Mouse (Mus musculus): ENCODE data around the gene Spsb4. TPM values are rescaled to one million over a fixed set of nuclear protein-coding genes. Genes with fewer than 3 reads are reported as not detected.

Spsb4 gene
- total and polyA plus RNA-seq, 2 experiments from 2014 or later = 36.2 to 67.1 TPM

DNA sequence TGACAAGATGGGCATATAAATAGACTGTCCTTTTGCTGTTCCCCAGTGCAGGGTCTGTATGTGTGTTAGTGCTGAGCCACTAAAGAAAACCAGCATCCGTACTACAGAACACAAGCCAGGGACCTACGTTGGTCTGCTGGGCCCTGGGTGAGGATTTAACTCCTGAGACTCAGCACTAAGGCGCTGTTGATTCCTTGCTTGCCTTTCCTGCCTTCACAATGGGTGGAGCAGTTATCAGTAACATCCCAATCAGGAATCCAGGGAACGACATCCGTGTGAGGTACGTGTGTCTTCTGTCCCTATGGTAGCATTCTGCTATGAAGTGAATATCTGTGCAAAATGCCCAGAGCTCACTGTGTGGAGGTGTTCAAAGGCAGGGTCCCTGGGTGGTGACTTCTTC, 8.2 kb downstream of the Spsb4 start:
- Histone ChIP-seq H3K27me3 (ENCODE audit: insufficient read depth, low read length) (no peaks in the 10 kb centered on the region), H3K9ac (replicated peaks; ENCODE audit: low read length) (no peak overlapping the region), H3K27ac (no peak overlapping the region), H3K4me2 (ENCODE audit: low read depth, low read length) (no peak overlapping the region), H3K9me3 (ENCODE audit: low read length) (no peaks in the 10 kb centered on the region), H3K4me1 (ENCODE audit: insufficient read depth, low read length) (peaks cover 25% of the 10 kb centered on the region), H3K36me3 (ENCODE audit: insufficient read depth, low read length) (no peaks in the 10 kb centered on the region), H3K4me3 (ENCODE audit: low read length) (no peak overlapping the region)
- DNase-seq (ENCODE audit: low spot score) (no peak), ATAC-seq (no peak)
- TF ChIP-seq CTCF (IDR thresholded peaks at IDR 0.05; ENCODE audit: low read depth) = no peak
- 81% methylated on average over 6 of the region's 6 CpGs for WGBS

DNA sequence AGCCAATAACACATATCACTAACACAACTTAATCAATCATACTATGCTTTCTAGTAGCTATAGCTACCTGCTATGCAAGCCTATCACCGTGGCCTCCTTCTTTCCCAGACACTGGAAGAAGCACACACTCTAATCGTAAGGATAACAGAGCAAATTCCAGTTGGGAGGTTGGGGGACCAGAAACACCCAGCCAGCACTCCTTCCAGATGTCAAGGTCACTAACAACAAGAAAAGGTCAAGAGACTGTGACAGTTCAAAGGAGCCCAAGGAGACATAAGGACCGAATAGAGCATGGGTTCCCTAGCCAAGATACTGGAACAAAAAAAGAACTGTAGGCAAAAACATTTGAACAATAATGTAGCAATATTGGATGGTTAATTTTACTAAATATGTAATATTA, 13.9 kb downstream of the Spsb4 start:
- no peak overlapping the region for H3K4me3 ChIP-seq (ENCODE audit: low read length)
- H3K36me3 ChIP-seq (ENCODE audit: insufficient read depth, low read length) = no peaks in the 10 kb centered on the region
- no peak overlapping the region for H3K27ac ChIP-seq
- no peaks in the 10 kb centered on the region for H3K9me3 ChIP-seq (ENCODE audit: low read length)
- whole genome bisulfite sequencing = 62% methylated on average over 3 of the region's 3 CpGs
- H3K27me3 ChIP-seq (ENCODE audit: insufficient read depth, low read length) = no peaks in the 10 kb centered on the region
- no peaks in the 10 kb centered on the region for H3K4me1 ChIP-seq (ENCODE audit: insufficient read depth, low read length)
- no peak for TF ChIP-seq CTCF (IDR thresholded peaks at IDR 0.05; ENCODE audit: low read depth)
- DNase-seq (ENCODE audit: low spot score) (no peak), ATAC-seq (no peak)
- no peak overlapping the region for H3K9ac ChIP-seq (replicated peaks; ENCODE audit: low read length)
- H3K4me2 ChIP-seq (ENCODE audit: low read depth, low read length) = no peak overlapping the region

DNA sequence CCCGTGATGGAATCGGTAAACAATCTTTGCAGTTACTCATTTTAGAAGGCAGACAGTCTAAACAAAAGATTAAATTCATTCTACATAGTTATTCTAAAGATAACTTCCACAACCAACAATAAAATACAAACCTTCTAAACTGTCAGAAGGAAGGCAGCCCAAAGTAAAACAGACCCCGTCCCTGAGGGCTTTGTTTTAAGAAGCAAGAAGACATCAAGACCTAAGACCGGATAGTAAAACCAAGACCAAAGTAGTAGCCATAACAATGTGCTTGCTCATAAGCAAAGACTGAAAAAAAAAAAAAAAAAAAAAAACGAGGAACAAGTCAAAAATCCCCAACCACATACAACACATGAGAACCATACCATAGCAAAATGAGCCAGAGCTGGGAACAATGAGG, 15.5 kb downstream of the Spsb4 start:
- no peaks in the 10 kb centered on the region for H3K36me3 ChIP-seq (ENCODE audit: insufficient read depth, low read length)
- H3K27ac ChIP-seq = no peak overlapping the region
- H3K4me2 ChIP-seq (ENCODE audit: low read depth, low read length) = no peak overlapping the region
- no peak for ATAC-seq
- 80% methylated on average over 5 of the region's 5 CpGs for WGBS
- H3K4me1 ChIP-seq (ENCODE audit: insufficient read depth, low read length) = no peaks in the 10 kb centered on the region
- no peak for DNase-seq (ENCODE audit: low spot score)
- H3K4me3 ChIP-seq (ENCODE audit: low read length) = no peak overlapping the region
- H3K9ac ChIP-seq (replicated peaks; ENCODE audit: low read length) = no peak overlapping the region
- H3K27me3 ChIP-seq (ENCODE audit: insufficient read depth, low read length) = no peaks in the 10 kb centered on the region
- H3K9me3 ChIP-seq (ENCODE audit: low read length) = no peaks in the 10 kb centered on the region
- TF ChIP-seq CTCF (IDR thresholded peaks at IDR 0.05; ENCODE audit: low read depth) = no peak

DNA sequence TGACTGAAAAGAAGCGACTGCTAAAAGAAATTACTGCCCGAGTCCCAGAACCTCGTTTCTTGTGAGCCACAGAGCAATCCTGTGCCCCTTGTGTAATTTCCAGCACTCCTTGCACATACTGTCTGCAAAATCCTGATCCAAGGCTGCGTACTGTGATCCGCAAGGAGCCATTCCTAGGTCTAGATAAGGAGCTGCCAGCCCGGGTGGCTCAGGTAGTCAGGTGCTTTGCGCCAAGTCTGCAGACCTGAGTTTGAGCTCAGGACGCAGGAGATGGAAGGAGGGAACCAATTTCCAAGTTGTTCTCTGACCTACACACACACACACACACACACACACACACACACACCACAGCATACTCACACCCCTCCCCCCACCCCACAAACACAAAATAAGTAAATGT, 16.0 kb downstream of the Spsb4 start:
- DNase-seq (ENCODE audit: low spot score) (no peak), ATAC-seq (no peak)
- H3K27ac ChIP-seq = no peak overlapping the region
- no peak overlapping the region for H3K4me2 ChIP-seq (ENCODE audit: low read depth, low read length)
- no peak overlapping the region for H3K4me3 ChIP-seq (ENCODE audit: low read length)
- H3K36me3 ChIP-seq (ENCODE audit: insufficient read depth, low read length) = no peaks in the 10 kb centered on the region
- no peaks in the 10 kb centered on the region for H3K27me3 ChIP-seq (ENCODE audit: insufficient read depth, low read length)
- 87% methylated on average over 8 of the region's 8 CpGs for WGBS
- no peaks in the 10 kb centered on the region for H3K4me1 ChIP-seq (ENCODE audit: insufficient read depth, low read length)
- no peak overlapping the region for H3K9ac ChIP-seq (replicated peaks; ENCODE audit: low read length)
- no peaks in the 10 kb centered on the region for H3K9me3 ChIP-seq (ENCODE audit: low read length)
- TF ChIP-seq CTCF (IDR thresholded peaks at IDR 0.05; ENCODE audit: low read depth) = no peak

DNA sequence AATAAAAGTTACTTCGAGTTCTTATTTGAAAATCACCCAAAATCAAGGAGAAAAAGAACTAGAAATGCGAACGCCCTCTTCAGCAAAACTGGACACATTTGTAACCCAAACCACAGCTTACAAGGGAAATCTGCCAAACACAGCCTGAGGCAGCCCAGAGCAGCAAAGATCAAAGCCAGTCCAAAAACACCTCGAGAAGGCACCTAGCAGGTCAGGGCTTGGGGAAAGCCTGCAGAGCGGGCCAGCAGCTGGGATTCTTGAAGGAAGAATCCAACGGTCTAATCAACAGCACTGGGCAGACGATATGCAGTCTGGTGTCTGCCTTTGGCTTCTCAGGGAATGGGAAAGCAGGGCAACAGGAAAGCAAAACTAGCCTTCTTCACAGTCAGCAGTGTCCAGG, 16.6 kb downstream of the Spsb4 start:
- Histone ChIP-seq H3K4me2 (ENCODE audit: low read depth, low read length) (no peak overlapping the region), H3K27me3 (ENCODE audit: insufficient read depth, low read length) (no peaks in the 10 kb centered on the region), H3K9ac (replicated peaks; ENCODE audit: low read length) (no peak overlapping the region), H3K4me3 (ENCODE audit: low read length) (no peak overlapping the region), H3K4me1 (ENCODE audit: insufficient read depth, low read length) (no peaks in the 10 kb centered on the region), H3K27ac (no peak overlapping the region), H3K9me3 (ENCODE audit: low read length) (no peaks in the 10 kb centered on the region), H3K36me3 (ENCODE audit: insufficient read depth, low read length) (no peaks in the 10 kb centered on the region)
- 59% methylated on average over 7 of the region's 7 CpGs for WGBS
- TF ChIP-seq CTCF (IDR thresholded peaks at IDR 0.05; ENCODE audit: low read depth) = no peak
- ATAC-seq (no peak), DNase-seq (ENCODE audit: low spot score) (no peak)

DNA sequence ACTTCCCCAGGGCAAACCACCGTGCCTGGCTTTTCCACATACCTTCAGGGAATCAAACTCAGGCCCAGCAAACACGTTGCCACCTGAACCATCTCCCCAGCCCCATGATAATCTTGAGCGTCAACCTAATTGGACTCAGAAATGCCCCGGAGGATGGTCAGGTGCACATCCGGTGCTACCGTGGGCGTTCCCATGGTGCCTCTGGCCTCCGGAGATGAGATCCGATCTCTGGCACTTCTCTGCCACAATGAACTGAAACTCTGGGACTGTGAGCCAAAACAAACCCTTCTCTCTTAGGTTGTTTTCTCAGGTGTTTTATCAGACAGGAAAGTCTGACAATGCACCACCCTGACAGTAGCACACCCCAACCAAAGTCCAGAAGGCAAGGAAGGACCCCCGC, 17.2 kb downstream of the Spsb4 start:
- Histone ChIP-seq H3K36me3 (ENCODE audit: insufficient read depth, low read length) (no peaks in the 10 kb centered on the region), H3K4me1 (ENCODE audit: insufficient read depth, low read length) (no peaks in the 10 kb centered on the region), H3K4me2 (ENCODE audit: low read depth, low read length) (no peak overlapping the region), H3K27ac (no peak overlapping the region), H3K4me3 (ENCODE audit: low read length) (no peak overlapping the region), H3K27me3 (ENCODE audit: insufficient read depth, low read length) (no peaks in the 10 kb centered on the region), H3K9me3 (ENCODE audit: low read length) (no peaks in the 10 kb centered on the region), H3K9ac (replicated peaks; ENCODE audit: low read length) (no peak overlapping the region)
- ATAC-seq (no peak), DNase-seq (ENCODE audit: low spot score) (no peak)
- 74% methylated on average over 10 of the region's 10 CpGs for WGBS
- no peak for TF ChIP-seq CTCF (IDR thresholded peaks at IDR 0.05; ENCODE audit: low read depth)

DNA sequence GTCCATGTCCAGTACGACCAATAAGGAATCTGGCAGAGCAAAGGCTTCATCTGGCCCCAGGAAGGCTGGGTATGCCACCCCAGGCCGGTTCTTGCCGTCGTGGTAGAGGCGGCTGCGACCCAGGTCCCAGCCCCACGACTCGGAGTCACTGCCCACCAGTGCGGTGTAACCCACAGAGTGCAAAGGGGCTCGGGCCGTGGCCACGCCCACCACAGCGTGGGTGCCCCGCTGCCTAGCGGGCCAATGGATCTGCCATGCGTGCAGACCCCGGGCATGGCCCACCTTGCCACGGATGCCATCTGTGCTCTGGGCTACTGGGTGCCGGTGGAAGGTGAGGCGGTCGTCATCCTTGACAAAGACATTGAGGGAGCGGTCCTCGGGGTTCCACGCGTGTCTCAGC, 22.9 kb downstream of the Spsb4 start:
- H3K9ac ChIP-seq (replicated peaks; ENCODE audit: low read length) = no peak overlapping the region
- H3K4me2 ChIP-seq (ENCODE audit: low read depth, low read length) = no peak overlapping the region
- no peaks in the 10 kb centered on the region for H3K9me3 ChIP-seq (ENCODE audit: low read length)
- no peak for ATAC-seq
- no peak for DNase-seq (ENCODE audit: low spot score)
- no peaks in the 10 kb centered on the region for H3K27me3 ChIP-seq (ENCODE audit: insufficient read depth, low read length)
- TF ChIP-seq CTCF (IDR thresholded peaks at IDR 0.05; ENCODE audit: low read depth) = no peak
- no peak overlapping the region for H3K27ac ChIP-seq
- no peaks in the 10 kb centered on the region for H3K36me3 ChIP-seq (ENCODE audit: insufficient read depth, low read length)
- 97% methylated on average over 25 of the region's 25 CpGs for WGBS
- H3K4me3 ChIP-seq (ENCODE audit: low read length) = no peak overlapping the region
- H3K4me1 ChIP-seq (ENCODE audit: insufficient read depth, low read length) = peaks cover 9% of the 10 kb centered on the region; the same call in 1 of the 2 replicates

Measured in hindbrain, postnatal 0 days (tissue).